Mouse (Mus musculus) layer of hippocampus, postnatal 25 days (tissue): ENCODE data around the gene Ssh3. TPM values are rescaled to one million over a fixed set of nuclear protein-coding genes. Genes with fewer than 3 reads are reported as not detected.

ENCODE experiments used
- DNase-seq, 2 experiments: peaks; one replicate each; pipeline ENCODE4 v3.0.0; 2022; ENCODE audit warnings: mixed read lengths in 2 of 2, low spot score in 1 of 2; ENCODE audit errors: extremely low spot score in 1 of 2
- total RNA-seq, 2 experiments: library from RNA; stranded (reverse); gene quantifications; 2 replicates each; pipeline ENCODE4 v1.2.3; 2021

The Ssh3 gene
- 10 to 100 TPM; 45.4 to 48.5 TPM for total RNA-seq

- DNase-seq: peak; percentile 46 to 51
These were observed at the start of gene Ssh3 for GRCm38 (mm10) chr19:4268566-4269361. TSS of gene Ssh3 (minus strand) at chr19:4269180.

DNA sequence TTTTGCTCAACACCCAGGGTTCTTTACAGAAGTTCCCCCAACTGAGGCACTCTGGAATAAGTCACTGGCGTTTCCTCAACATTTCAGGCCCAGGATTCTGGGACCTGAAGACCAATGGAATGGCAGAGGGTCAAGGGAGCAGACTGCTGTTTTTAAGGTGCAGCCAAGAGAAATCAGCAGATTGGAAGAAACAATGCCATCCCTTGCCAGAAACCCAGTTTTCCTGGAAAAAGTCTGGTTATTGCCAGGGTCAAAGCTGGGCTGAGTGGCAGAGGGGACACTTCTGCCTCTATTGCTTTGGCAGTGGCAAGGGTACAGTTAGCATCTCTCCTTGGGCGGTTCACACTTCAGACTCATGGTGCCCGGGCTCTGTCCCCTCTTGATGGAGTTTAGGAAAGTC lies 48.2 kb upstream of the Ssh3 start:
- no peak for DNase-seq

DNA sequence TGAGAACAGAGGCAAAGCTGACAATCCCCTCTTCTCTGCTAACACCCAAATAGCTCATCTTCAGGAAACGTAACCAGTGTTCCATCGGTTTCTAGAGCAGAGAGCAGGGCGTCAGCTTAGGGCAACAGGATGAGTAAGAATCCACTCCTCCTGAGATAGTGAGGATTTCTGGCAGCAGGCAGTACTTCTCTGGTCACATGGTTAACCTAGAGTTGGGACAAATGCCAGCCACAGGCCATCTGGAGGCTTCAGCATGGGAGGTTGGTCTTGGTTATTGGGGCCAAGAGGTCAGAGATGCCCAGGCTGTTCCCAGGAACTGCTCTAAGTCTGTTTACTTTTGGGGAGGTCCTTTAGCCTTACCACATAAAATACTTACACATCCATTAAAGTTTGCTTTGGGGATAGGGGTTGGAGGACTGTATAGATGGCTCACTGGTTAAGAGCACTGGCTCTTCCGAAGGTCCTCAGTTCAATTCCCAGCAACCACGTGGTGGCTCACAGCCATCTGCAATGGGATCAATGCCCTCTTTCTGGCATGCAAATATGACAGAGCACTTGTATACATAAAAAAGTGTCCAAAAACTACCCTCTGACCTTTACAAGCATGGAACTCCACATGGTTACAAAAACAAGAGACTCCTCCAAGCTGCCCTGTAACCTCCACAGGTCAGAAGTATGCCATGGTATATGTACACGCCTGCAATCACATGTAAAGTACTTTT lies 46.4 kb upstream of the Ssh3 start:
- no peak for DNase-seq

DNA sequence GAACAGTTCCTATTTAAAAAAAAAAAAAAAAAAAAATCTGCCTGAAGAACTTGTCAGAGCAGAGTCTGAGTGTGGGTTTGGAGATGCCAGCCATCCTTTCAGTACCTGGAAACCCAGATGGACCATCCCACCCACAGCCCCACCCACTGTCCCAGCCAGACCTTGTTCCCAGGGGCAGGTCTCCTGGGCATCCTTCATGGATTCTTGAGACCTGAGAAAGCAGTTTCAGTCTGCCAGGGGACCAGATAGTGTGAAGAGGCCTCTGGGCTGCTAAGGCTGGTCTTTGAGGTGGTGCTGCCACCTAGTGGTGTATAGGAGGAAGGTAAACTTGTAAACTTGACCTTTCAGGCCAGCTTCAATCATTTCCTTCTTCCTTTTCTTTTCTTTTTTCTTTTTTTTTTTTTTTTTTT lies 40.8 kb upstream of the Ssh3 start:
- no peak for DNase-seq

- DNase-seq: no peak
These were observed 40.3 kb upstream of the Ssh3 start for GRCm38 (mm10) chr19:4309302-4309701.

DNA sequence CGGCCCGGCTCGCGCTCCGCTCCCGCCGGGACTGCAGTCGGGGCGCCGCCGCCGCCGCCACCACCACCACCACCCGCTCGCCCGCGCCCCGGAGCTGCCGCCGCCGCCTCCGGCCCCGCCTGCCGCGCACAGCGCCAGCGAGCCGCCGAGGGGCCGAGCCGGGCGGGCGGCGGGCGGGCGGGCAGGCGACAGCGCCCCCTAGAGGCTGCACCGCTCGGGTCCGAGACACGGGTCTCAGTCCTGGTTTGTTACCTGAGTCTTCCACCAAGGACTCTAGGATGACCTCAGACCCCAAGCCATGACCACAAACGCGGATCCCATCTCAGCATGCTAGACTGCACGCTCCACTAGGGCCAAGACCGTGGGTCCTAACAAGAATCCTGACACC lies 37.2 kb upstream of the Ssh3 start, which contains the start of gene Grk2:
Grk2 (minus strand) TSS at position 33 of the 388 bp plus-strand sequence.
- peak; percentile 73 to 79 for DNase-seq

DNA sequence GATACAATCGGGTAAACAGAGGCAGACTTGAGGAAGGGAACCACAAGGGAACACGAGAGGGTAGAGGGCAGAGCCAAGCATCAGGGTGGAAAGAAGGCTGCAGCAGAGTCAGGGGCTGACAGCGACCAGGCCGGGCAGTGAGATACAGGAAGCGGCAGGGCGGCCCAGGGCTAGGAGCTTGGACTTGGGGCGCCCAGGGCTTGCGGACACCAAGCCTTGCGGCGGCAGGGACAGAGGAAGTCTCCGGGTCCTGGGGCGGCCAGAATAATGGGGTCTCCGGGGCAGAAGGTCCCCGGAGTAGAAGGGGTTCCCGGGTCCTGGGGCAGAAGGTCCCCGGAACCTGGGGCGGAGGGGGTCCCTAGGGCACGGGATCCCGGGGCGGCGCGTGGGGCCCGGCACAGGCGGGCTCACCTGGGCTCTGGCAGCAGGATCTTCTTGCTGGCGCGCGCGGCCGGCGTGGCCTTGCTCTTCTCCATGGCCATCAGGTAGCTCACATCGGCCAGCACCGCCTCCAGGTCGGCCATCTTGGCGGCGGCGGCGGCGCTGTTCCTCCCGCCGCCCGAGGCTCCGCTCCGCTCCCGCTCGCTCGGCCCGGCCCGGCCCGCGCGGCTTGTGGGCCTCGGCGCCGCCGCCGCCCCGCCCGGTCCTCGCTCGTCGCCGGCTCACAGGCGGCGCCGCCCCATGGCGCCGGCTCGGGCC lies 36.7 kb upstream of the Ssh3 start:
- DNase-seq: peak in 1 of 2 experiments; percentile 39

DNA sequence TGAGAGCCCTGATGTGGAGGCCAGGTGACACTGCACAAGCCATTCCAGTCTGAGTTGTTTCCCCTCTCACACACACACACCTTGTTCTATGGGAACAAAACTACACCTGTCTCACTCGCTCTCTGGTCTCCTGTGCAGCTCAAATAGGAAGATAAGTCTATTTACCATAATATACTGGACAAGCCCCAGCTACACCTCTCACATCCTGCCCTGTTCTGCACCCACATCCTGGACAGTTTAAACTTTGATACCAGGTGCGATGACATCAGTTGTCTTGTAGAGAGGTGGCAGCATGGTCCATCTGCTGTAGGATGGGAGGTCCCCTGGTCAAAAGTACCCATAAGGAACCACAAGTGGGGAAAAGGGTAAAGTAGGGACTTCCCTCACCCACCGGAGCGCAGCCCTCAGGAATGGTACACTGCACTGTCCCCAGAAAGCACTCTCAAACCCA lies 35.9 kb upstream of the Ssh3 start:
- DNase-seq: no peak

GRCm38 (mm10) chr19:4304251-4304821 lies 35.4 kb upstream of the Ssh3 start:
- DNase-seq: no peak

- DNase-seq: no peak
These were observed 34.6 kb upstream of the Ssh3 start for GRCm38 (mm10) chr19:4303640-4303995.

GRCm38 (mm10) chr19:4302936-4303639 lies 34.1 kb upstream of the Ssh3 start:
- DNase-seq: no peak

DNA sequence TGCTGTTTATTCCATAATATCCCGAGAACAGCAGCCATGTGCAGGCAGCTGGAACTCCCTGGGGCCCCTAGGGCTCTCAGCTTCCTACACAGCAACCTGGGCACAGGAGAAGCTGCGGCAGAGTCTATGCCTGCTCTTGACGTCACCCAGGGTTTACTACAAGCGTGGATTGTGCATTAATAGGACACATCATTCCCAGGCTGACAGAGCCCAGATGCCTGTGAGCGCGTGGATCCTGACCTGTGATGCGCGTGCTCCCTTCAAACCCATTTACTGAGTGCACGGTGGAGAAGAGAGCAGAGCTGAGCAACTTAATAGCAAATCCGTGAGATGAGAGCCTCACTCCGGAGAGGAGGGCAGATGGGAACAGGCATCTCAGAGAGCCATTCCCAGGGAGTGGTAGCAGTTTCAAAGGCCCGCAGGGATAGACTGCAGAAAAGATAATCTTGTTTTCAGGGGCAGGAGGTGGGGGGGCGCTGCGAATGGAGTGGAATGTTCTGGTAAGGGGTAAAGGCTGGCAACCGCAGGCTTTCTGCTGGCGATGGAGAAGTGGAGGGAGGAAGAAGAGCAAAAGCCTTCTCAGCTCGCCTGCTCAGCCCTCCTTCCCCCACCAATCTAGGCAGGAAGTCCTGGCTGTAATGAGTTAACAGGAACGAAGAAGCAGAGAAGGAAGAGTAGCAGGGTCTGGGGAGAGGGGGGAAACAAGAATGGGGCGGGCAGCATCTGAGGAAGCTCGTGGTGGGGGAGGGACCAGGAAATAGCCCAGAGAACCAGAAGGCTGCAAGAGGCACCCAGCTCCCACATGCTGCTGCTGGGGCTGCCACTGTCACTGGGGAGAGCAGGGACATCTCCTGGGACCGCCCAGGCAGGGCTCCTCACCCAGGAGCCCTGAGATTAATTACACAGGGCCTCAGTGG lies 33.0 kb upstream of the Ssh3 start:
- no peak for DNase-seq

- no peak for DNase-seq
These were observed 32.1 kb upstream of the Ssh3 start for GRCm38 (mm10) chr19:4300852-4301734.

DNA sequence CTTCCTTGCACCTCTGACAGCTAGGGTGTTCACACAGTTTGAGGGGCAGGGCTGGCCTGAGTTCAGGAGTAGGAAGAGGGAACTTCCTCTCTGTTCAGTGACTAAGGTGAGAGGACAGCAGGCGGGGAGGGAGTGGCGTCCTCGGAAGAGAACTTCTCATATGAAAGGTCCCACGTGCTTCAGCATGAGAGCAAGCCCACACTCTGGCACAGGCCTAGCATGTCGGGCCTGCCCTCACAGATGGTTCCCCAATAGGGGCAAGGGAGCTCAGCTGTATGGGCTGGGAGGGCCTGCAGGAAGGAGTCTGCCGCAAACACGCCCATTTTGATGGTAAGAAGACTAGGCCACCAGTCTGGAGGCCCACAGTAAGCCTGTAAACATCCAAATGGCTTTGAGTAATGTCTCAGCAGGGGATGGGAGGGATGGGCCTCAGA lies 31.3 kb upstream of the Ssh3 start:
- DNase-seq: no peak

- no peak for DNase-seq
These were observed 30.7 kb upstream of the Ssh3 start for GRCm38 (mm10) chr19:4299574-4300270.

DNA sequence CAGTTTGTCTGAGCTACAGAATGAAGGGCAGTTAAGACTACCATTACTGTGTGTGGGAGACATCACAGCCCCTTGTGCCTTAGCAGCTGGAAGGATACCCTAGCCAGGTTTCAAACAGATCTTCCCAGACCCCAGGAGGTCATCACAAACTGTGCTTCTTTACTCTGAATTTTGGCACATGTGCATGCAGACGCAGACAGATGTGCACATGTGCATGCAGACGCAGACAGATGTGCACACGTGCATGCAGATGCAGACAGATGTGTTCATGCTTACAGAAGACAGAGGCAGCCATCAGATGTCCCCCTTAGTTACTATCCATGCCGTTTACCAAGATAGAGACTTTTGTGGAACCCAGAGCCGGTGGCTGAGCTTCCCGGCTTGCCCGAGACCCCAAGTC lies 30.1 kb upstream of the Ssh3 start:
- DNase-seq: no peak

DNA sequence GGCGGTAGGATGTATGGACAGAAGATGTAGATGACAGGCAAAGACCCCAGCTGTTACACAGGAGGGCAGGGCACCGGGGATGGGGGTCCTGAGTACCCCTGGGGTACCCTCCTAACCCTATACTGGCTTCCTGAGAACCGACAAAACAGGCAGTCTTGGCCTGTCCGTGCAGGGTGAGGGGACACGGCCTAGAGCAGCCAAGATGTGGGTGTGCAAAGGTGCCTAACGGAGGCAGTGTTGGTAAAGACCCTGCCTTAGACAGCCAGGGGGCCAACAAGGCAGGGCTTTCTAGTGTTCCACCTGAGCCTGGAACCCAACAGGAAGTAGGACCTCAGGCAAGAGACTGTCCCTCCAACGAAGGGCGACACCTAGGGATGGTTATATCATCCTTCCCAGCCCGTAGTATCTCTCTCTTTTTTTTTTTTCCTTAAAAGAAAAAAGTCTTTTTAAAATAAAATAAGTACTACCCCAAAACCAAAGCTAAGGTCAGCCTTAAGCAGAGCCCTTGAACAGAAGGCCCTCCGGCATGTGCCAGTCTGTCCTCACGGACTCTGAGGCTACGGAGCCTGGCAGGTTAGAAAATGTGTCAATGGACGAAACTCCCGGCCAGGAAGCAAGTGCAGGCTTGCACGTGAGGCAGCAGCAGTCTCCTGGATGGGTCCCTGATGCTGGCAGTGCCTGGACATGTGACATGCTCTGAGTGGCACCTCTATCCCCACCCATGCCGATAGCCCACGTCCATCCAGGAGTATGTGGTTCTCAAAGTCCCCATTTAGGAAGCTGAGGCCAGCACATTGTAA lies 29.5 kb upstream of the Ssh3 start:
- no peak for DNase-seq
